Mouse (Mus musculus) cerebellum, adult 2 months (tissue): ENCODE results near the gene Vsig4.

ENCODE experiments used
- CTCF ChIP-seq: fragments of 200-500 bp; IDR thresholded peaks from 2 replicates; pipeline ENCODE4 v1.5.1; 2011; ENCODE audit warnings: low read depth, mild to moderate bottlenecking, control low read depth, low read length, moderate library complexity, borderline replicate concordance; ENCODE audit not compliant: insufficient read depth
- POLR2A ChIP-seq: fragments of 200-500 bp; IDR thresholded peaks from 2 replicates; pipeline ENCODE4 v1.6.1; 2011; ENCODE audit warnings: low read length, control low read depth, borderline replicate concordance; ENCODE audit not compliant: insufficient read depth

DNA sequence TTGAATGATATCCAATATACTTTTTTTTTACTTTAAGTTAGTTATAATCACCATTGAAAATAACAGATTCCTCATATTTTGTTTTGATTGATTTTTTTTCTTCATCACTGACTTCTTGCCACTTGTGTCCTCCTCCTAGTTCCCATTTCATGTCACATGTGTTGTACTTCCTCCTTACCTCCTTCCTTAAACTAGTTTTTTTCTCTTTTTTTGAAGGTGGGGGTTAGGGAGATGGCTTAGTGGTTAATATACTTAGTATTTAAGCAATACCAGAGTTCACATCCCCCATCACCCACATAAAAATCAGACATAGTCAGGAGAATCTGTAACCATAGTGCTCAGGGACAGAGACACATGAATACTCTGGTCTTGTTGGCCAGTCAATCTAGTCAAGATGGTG lies 36.7 kb downstream of the Vsig4 start:
- TF ChIP-seq CTCF (no peak), POLR2A (no peak)
